Mouse (Mus musculus): Measurements from ENCODE around the gene Olfr1495.
"Not testable (repeated sequence)": the region's sequence is repeated elsewhere in the genome, so short reads cannot be mapped to it uniquely, and the experiment has no call there.

Olfr1495 gene

DNA sequence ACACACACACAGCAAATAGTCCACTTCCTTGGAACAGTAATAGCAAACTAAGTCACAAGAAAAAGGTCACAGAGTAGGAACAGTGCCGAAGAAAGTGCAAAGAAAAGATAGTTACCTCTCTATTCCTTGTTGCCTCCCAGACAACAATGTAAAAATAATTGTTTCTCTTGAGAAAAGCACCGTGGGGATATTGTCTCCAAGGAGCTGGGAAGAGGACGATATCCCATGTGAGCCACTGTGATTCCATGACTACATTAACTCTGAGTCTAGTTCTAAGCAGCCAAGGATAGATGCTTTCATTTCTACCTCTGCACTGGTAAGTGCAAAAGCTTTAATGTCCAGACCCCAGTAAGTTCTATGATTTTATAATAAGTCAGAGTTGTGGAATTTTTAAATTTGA is at the start of gene Olfr1495:
Gene Olfr1495 (plus strand): TSS at position 301 of the 400 bp plus-strand sequence.
- DNase-seq (ENCODE audit: low read depth): no peak

DNA sequence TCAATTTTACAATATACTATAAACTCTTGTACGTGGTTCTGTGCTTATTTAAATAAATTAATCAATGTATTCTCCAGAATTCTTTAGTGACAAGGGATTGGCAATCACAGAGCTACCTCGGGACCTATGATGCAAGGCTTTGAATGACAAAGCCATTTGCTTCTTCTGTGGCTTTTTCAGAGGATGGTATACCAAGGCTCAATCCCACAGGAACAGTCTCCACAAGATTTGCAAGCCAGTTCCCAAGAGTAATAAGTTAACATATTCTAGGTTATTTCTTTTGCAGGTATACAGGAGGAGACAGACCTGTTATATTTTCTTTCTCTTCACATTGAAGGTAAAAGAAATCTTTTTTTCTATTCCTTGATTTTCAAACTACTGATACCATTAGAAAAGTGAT is 41.4 kb upstream of the Olfr1495 start, which contains the start of gene Olfr1493-ps1:
Gene Olfr1493-ps1 (plus strand): TSS at position 301 of the 400 bp plus-strand sequence.
- no peak for DNase-seq (ENCODE audit: low read depth)

DNA sequence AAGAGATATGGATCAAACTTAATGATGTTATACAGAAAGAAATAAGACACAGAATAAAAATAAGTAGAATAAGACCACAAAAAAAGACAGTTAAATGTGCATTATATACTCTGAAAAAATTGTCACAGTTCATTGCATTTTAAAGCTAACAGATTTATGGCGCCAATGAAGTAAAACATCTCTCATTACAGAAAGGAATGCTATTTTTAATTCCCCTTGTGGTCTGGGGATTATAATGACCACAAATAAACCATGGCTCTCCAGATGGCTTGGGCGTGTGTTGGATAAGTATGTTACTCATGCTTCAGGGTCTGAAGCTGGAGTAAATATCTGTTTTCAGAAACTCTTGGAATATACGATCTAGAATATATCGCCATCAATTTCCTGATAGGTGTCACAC is 25.0 kb upstream of the Olfr1495 start, which contains the start of gene Olfr1494:
Gene Olfr1494 (plus strand): TSS at position 301 of the 400 bp plus-strand sequence.
- DNase-seq (ENCODE audit: low read depth): no peak

DNA sequence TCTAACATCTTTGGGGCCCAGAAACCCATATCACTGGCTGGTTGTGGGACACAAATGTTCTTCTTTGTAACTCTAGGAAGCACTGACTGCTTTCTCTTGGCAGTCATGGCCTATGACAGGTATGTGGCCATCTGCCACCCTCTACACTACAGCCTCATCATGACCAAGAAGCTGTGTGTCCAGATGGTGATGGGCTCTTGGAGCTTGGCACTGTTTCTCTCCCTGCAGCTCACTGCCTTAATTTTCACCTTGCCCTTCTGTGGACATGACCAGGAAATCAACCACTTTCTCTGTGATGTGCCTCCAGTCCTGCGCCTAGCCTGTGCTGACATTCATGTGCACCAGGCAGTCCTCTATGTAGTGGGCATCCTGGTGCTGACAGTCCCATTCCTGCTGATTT is 15.0 kb upstream of the Olfr1495 start:
- no peak for DNase-seq (ENCODE audit: low read depth)

DNA sequence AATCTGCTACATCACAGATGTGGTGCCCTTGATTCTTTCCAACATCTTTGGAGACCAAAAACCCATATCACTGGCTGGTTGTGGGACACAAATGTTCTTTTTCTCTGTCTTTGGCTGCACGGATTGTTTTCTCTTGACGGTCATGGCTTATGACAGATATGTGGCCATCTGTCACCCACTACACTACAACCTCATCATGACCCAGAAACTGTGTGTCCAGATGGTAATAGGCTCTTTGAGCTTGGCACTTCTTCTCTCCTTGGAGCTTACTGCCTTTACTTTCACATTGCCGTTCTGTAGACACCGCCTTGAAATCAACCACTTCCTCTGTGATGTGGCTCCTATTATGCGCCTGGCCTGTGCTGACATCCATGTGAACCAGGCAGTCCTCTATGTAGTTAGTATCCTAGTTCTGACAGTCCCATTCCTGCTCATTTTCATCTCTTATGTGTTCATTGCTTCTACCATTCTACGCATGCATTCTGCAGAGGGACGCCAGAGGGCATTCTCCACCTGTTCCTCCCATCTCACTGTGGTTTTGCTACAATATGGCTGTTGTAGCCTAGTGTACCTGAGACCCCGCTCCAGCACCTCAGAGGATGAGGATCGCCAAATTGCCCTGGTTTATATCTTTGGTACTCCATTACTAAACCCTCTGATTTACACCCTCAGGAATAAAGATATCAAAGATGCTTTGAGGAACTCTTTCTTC is 4.3 kb downstream of the Olfr1495 start:
- no peak for DNase-seq (ENCODE audit: low read depth)

DNA sequence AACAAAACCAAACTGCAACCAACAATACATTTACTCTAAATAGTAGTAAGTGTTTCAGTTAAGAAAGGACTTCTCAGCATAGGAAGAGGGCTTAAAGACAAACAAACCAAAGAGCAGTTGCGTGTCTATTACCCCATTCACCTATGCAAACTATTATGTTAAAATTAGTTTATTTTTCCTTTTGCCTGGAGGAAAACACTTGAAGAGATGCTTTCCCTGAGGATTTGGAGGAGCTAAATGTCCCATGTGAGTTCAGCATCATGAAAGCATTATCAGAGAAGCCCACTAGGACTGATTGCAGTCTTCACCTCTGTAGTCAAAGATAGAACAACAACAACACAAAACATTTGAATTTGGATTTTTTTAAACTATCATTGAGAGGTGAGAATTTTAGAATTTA is 13.2 kb downstream of the Olfr1495 start, which contains the start of gene Olfr1496:
Gene Olfr1496 (plus strand): TSS at position 301 of the 400 bp plus-strand sequence.
- DNase-seq (ENCODE audit: low read depth): no peak

DNA sequence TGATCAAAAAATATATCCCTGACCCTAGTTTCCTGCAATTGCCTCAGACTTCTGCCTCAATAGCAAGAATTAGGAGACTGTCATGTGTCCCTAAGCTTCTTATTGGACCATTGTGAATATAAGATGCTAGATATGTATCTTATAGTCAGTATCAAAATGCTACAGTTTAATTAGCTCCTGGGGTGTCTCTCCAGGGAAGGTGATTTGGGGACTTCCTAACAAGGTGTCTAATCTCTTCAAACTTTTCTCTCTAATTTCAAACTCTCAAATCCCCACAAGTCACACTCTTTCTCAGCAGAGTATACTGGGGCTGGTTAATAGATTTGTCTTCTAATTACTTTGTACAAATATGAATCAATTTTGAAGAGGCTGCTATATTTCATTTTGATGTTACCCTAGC is 33.7 kb downstream of the Olfr1495 start, which contains the start of gene Olfr1497:
Gene Olfr1497 (minus strand): TSS at position 101 of the 400 bp plus-strand sequence.
- DNase-seq (ENCODE audit: low read depth): no peak

DNA sequence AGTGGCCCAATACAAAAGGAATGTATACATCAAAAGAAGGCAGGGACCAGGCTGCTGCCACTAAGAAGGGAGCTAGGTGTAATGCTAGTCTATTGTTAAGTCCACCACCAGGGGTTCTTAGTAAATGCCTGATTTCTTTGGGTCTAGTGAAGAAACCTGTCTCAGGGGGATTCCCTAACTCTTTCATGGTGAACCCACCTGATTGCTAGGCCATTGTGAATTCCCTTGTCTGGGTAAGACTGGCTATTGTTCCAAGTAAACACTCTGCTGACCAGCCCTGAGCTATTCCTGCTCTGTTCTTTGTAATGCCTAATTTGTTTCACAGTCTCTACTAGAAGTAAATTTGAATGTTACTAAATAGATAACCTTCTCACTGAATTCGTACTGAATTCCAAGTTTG is 41.1 kb downstream of the Olfr1495 start:
- DNase-seq (ENCODE audit: low read depth): not testable (repeated sequence)

DNA sequence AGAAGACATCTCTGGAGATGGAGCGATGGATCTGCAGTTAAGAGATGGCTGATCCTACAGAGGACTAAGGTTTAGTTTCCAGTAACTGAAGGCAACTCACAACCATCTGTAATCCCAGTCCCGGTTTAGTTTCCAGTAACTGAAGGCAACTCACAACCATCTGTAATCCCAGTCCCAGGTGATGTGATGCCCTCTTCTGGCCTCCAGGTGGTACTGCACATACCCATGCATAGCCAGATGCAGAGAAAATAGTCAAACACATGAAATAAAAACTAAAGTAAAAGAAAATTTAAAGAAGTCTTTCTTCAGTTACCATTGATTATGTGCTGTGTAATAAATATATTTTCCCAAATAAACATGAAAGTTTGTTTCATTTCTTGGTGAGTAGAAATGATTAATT is 48.4 kb downstream of the Olfr1495 start:
- no peak for DNase-seq (ENCODE audit: low read depth)

DNA sequence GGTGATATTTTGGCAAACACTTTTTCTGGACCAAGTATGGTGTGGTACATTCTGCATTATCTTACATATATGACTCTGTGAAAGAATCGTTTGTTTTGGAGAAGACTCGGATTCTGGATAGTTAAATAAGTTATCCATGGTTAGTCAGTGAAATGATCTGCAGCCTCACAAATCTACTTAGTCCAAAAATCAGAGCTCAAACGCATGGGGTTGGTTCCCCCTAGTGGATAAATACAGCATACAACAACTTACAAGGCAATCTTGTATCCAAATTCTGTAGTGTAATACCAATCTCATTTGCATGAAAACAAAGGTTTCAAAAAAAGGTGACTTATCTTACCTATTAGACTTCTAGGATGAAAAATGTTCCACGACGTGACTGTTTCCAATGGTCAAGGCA is 54.4 kb downstream of the Olfr1495 start:
- no peak for DNase-seq (ENCODE audit: low read depth)

DNA sequence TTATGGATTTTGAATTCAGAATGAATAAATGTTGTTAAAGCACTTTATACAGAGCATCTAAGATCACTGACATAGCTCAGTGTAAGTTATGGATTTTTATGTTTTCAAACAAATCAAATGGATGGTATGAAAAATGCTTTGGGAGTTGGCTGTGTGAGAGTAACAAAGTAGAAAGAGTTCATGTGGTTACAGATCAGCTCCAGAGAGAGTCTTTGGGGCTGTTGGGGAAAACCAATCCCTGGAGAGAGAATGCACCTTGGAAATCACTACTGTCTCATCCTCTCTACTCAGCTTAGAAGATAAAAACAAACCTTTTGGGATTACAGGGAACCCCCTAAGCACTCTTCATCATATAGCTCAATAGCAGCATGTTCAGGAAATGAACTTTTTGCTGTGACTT is 54.9 kb downstream of the Olfr1495 start, which contains the start of gene Olfr1499:
Gene Olfr1499 (minus strand): TSS at position 101 of the 400 bp plus-strand sequence.
- no peak for DNase-seq (ENCODE audit: low read depth)

Data from naive thymus-derived CD4-positive, alpha-beta T cell, adult 2 months (primary cell).